Mouse (Mus musculus): ENCODE results near the gene Edc3. TPM values are rescaled to one million over a fixed set of nuclear protein-coding genes. Genes with fewer than 3 reads are reported as not detected.

Gene Edc3
- polyA plus RNA-seq, 1 experiment from 2014 or later: 24.1 TPM

GRCm38 (mm10) chr9:57668277-57668676 lies 40.1 kb upstream of the Edc3 start:
- WGBS: 24% methylated on average over 1 of the region's 1 CpGs

GRCm38 (mm10) chr9:57669566-57669965 lies 38.8 kb upstream of the Edc3 start:
- Histone ChIP-seq H3K27ac (ENCODE audit: low read depth, low read length) (no peak overlapping the region), H3K4me3 (ENCODE audit: low read length) (no peak overlapping the region), H3K4me2 (replicated peaks; ENCODE audit: low read depth, low read length) (no peak overlapping the region), H3K4me1 (ENCODE audit: control insufficient read depth, insufficient read depth, low read length) (no peaks in the 10 kb centered on the region), H3K9ac (ENCODE audit: low read depth, low read length) (no peak overlapping the region), H3K27me3 (ENCODE audit: control insufficient read depth, insufficient read depth, low read length) (no peaks in the 10 kb centered on the region), H3K36me3 (ENCODE audit: control insufficient read depth, insufficient read depth, low read length) (no peaks in the 10 kb centered on the region), H3K9me3 (ENCODE audit: control insufficient read depth, low read length) (no peaks in the 10 kb centered on the region)
- WGBS: 74% methylated on average over 3 of the region's 3 CpGs
- ATAC-seq (ENCODE audit: low FRiP score, low TSS enrichment): no peak

More at GRCm38 (mm10) chr9:57668277-57668676, 40.1 kb upstream of the Edc3 start:
- no peaks in the 10 kb centered on the region for H3K27me3 ChIP-seq (ENCODE audit: control insufficient read depth, insufficient read depth, low read length)
- no peaks in the 10 kb centered on the region for H3K4me1 ChIP-seq (ENCODE audit: control insufficient read depth, insufficient read depth, low read length)
- H3K27ac ChIP-seq (ENCODE audit: low read depth, low read length): no peak overlapping the region
- H3K36me3 ChIP-seq (ENCODE audit: control insufficient read depth, insufficient read depth, low read length): no peaks in the 10 kb centered on the region
- H3K4me2 ChIP-seq (replicated peaks; ENCODE audit: low read depth, low read length): no peak overlapping the region
- no peak overlapping the region for H3K9ac ChIP-seq (ENCODE audit: low read depth, low read length)
- no peak overlapping the region for H3K4me3 ChIP-seq (ENCODE audit: low read length)
- no peaks in the 10 kb centered on the region for H3K9me3 ChIP-seq (ENCODE audit: control insufficient read depth, low read length)
- no peak for ATAC-seq (ENCODE audit: low FRiP score, low TSS enrichment)

- no peak overlapping the region for H3K9ac ChIP-seq (ENCODE audit: low read depth, low read length)
- H3K27ac ChIP-seq (ENCODE audit: low read depth, low read length): no peak overlapping the region
- H3K4me2 ChIP-seq (replicated peaks; ENCODE audit: low read depth, low read length): no peak overlapping the region
- no peak for ATAC-seq (ENCODE audit: low FRiP score, low TSS enrichment)
- H3K4me1 ChIP-seq (ENCODE audit: control insufficient read depth, insufficient read depth, low read length): no peaks in the 10 kb centered on the region
- no peaks in the 10 kb centered on the region for H3K36me3 ChIP-seq (ENCODE audit: control insufficient read depth, insufficient read depth, low read length)
- no peaks in the 10 kb centered on the region for H3K27me3 ChIP-seq (ENCODE audit: control insufficient read depth, insufficient read depth, low read length)
- no peaks in the 10 kb centered on the region for H3K9me3 ChIP-seq (ENCODE audit: control insufficient read depth, low read length)
- 94% methylated on average over 4 of the region's 4 CpGs for WGBS
- no peak overlapping the region for H3K4me3 ChIP-seq (ENCODE audit: low read length)
Observed at GRCm38 (mm10) chr9:57671037-57671436, 37.3 kb upstream of the Edc3 start.

GRCm38 (mm10) chr9:57671500-57671899 lies 36.8 kb upstream of the Edc3 start:
- no peak overlapping the region for H3K27ac ChIP-seq (ENCODE audit: low read depth, low read length)
- no peaks in the 10 kb centered on the region for H3K9me3 ChIP-seq (ENCODE audit: control insufficient read depth, low read length)
- no peaks in the 10 kb centered on the region for H3K36me3 ChIP-seq (ENCODE audit: control insufficient read depth, insufficient read depth, low read length)
- no peaks in the 10 kb centered on the region for H3K4me1 ChIP-seq (ENCODE audit: control insufficient read depth, insufficient read depth, low read length)
- ATAC-seq (ENCODE audit: low FRiP score, low TSS enrichment): no peak
- no peaks in the 10 kb centered on the region for H3K27me3 ChIP-seq (ENCODE audit: control insufficient read depth, insufficient read depth, low read length)
- WGBS: 89% methylated on average over 5 of the region's 5 CpGs
- H3K4me2 ChIP-seq (replicated peaks; ENCODE audit: low read depth, low read length): no peak overlapping the region
- H3K9ac ChIP-seq (ENCODE audit: low read depth, low read length): no peak overlapping the region
- H3K4me3 ChIP-seq (ENCODE audit: low read length): no peak overlapping the region

- ATAC-seq (ENCODE audit: low FRiP score, low TSS enrichment): no peak
- 79% methylated on average over 10 of the region's 10 CpGs for WGBS
Observed at GRCm38 (mm10) chr9:57681411-57681810, 26.9 kb upstream of the Edc3 start.

GRCm38 (mm10) chr9:57683520-57683919 lies 24.8 kb upstream of the Edc3 start, which contains the start of gene Cyp1a2:
TSS of gene Cyp1a2 (minus strand) at chr9:57683703.
- H3K27ac ChIP-seq (ENCODE audit: low read depth, low read length): no peak within 1 kb of the TSS
- ATAC-seq (ENCODE audit: low FRiP score, low TSS enrichment): no peak
- H3K27me3 ChIP-seq (ENCODE audit: control insufficient read depth, insufficient read depth, low read length): no peaks in the 10 kb centered on the region
- no peaks in the 10 kb centered on the region for H3K9me3 ChIP-seq (ENCODE audit: control insufficient read depth, low read length)
- WGBS: 71% methylated on average over 5 of the region's 5 CpGs
- H3K4me3 ChIP-seq (ENCODE audit: low read length): no peak within 1 kb of the TSS
- no peak within 1 kb of the TSS for H3K9ac ChIP-seq (ENCODE audit: low read depth, low read length)
- H3K4me2 ChIP-seq (replicated peaks; ENCODE audit: low read depth, low read length): no peak within 1 kb of the TSS
- no peaks in the 10 kb centered on the region for H3K4me1 ChIP-seq (ENCODE audit: control insufficient read depth, insufficient read depth, low read length)
- no peaks in the 10 kb centered on the region for H3K36me3 ChIP-seq (ENCODE audit: control insufficient read depth, insufficient read depth, low read length)

More at GRCm38 (mm10) chr9:57681411-57681810, 26.9 kb upstream of the Edc3 start:
- no peaks in the 10 kb centered on the region for H3K4me1 ChIP-seq (ENCODE audit: control insufficient read depth, insufficient read depth, low read length)
- no peak overlapping the region for H3K27ac ChIP-seq (ENCODE audit: low read depth, low read length)
- no peak overlapping the region for H3K9ac ChIP-seq (ENCODE audit: low read depth, low read length)
- no peaks in the 10 kb centered on the region for H3K36me3 ChIP-seq (ENCODE audit: control insufficient read depth, insufficient read depth, low read length)
- no peak overlapping the region for H3K4me2 ChIP-seq (replicated peaks; ENCODE audit: low read depth, low read length)
- H3K4me3 ChIP-seq (ENCODE audit: low read length): no peak overlapping the region
- no peaks in the 10 kb centered on the region for H3K27me3 ChIP-seq (ENCODE audit: control insufficient read depth, insufficient read depth, low read length)
- H3K9me3 ChIP-seq (ENCODE audit: control insufficient read depth, low read length): no peaks in the 10 kb centered on the region

- H3K4me1 ChIP-seq (ENCODE audit: control insufficient read depth, insufficient read depth, low read length): no peaks in the 10 kb centered on the region
- ATAC-seq (ENCODE audit: low FRiP score, low TSS enrichment): no peak
- 90% methylated on average over 5 of the region's 5 CpGs for WGBS
- H3K27ac ChIP-seq (ENCODE audit: low read depth, low read length): no peak overlapping the region
- no peak overlapping the region for H3K4me3 ChIP-seq (ENCODE audit: low read length)
- no peaks in the 10 kb centered on the region for H3K36me3 ChIP-seq (ENCODE audit: control insufficient read depth, insufficient read depth, low read length)
- H3K27me3 ChIP-seq (ENCODE audit: control insufficient read depth, insufficient read depth, low read length): no peaks in the 10 kb centered on the region
- H3K4me2 ChIP-seq (replicated peaks; ENCODE audit: low read depth, low read length): no peak overlapping the region
- no peaks in the 10 kb centered on the region for H3K9me3 ChIP-seq (ENCODE audit: control insufficient read depth, low read length)
- no peak overlapping the region for H3K9ac ChIP-seq (ENCODE audit: low read depth, low read length)
Observed at GRCm38 (mm10) chr9:57686011-57686410, 22.3 kb upstream of the Edc3 start.

- H3K4me2 ChIP-seq (replicated peaks; ENCODE audit: low read depth, low read length): no peak within 1 kb of the TSS
- H3K27me3 ChIP-seq (ENCODE audit: control insufficient read depth, insufficient read depth, low read length): no peaks in the 10 kb centered on the region
- ATAC-seq (ENCODE audit: low FRiP score, low TSS enrichment): no peak
- no peak within 1 kb of the TSS for H3K4me3 ChIP-seq (ENCODE audit: low read length)
- no peaks in the 10 kb centered on the region for H3K36me3 ChIP-seq (ENCODE audit: control insufficient read depth, insufficient read depth, low read length)
- H3K27ac ChIP-seq (ENCODE audit: low read depth, low read length): no peak within 1 kb of the TSS
- WGBS: 94% methylated on average over 2 of the region's 2 CpGs
- H3K9ac ChIP-seq (ENCODE audit: low read depth, low read length): no peak within 1 kb of the TSS
- no peaks in the 10 kb centered on the region for H3K9me3 ChIP-seq (ENCODE audit: control insufficient read depth, low read length)
- no peaks in the 10 kb centered on the region for H3K4me1 ChIP-seq (ENCODE audit: control insufficient read depth, insufficient read depth, low read length)
Observed at GRCm38 (mm10) chr9:57687751-57688150, 20.6 kb upstream of the Edc3 start, which contains the start of gene Cyp1a1. TSS of gene Cyp1a1 (plus strand) at chr9:57687928.

GRCm38 (mm10) chr9:57688158-57688557 lies 20.2 kb upstream of the Edc3 start:
- WGBS: 49% methylated on average over 2 of the region's 2 CpGs
- Histone ChIP-seq H3K4me2 (replicated peaks; ENCODE audit: low read depth, low read length) (no peak overlapping the region), H3K36me3 (ENCODE audit: control insufficient read depth, insufficient read depth, low read length) (no peaks in the 10 kb centered on the region), H3K4me3 (ENCODE audit: low read length) (no peak overlapping the region), H3K27me3 (ENCODE audit: control insufficient read depth, insufficient read depth, low read length) (no peaks in the 10 kb centered on the region), H3K27ac (ENCODE audit: low read depth, low read length) (no peak overlapping the region), H3K4me1 (ENCODE audit: control insufficient read depth, insufficient read depth, low read length) (no peaks in the 10 kb centered on the region), H3K9me3 (ENCODE audit: control insufficient read depth, low read length) (no peaks in the 10 kb centered on the region), H3K9ac (ENCODE audit: low read depth, low read length) (no peak overlapping the region)
- ATAC-seq (ENCODE audit: low FRiP score, low TSS enrichment): no peak

Data from kidney, embryonic 14.5 days (tissue).